Mouse (Mus musculus) myocyte (in vitro differentiated cells): ENCODE data around the gene Rnf157. TPM values are rescaled to one million over a fixed set of nuclear protein-coding genes. Genes with fewer than 3 reads are reported as not detected.

Experiments
- H3K27me3 ChIP-seq: one replicate; pipeline ENCODE4 v1.6.1; 2011; ENCODE audit not compliant: control insufficient read depth, insufficient read depth, insufficient read length
- H3K36me3 ChIP-seq: one replicate; pipeline ENCODE4 v1.6.1; 2011; ENCODE audit not compliant: control insufficient read depth, insufficient read depth
- H3K4me2 ChIP-seq: one replicate; pipeline ENCODE4 v1.6.1; 2011; ENCODE audit warnings: low read depth, control low read depth
- H3K4me3 ChIP-seq: one replicate; pipeline ENCODE4 v1.5.1; 2011; ENCODE audit warnings: mild to moderate bottlenecking, control low read depth, moderate library complexity
- H3K79me2 ChIP-seq: one replicate; pipeline ENCODE4 v1.6.1; 2011; ENCODE audit not compliant: control insufficient read depth, insufficient read depth
- H3ac ChIP-seq: one replicate; pipeline ENCODE4 v1.6.1; 2011; ENCODE audit not compliant: control insufficient read depth, insufficient read length
- CEBPB ChIP-seq: IDR thresholded peaks from 2 replicates; pipeline ENCODE4 v1.6.1; 2011; ENCODE audit warnings: mild to moderate bottlenecking, moderate library complexity; ENCODE audit not compliant: poor library complexity, insufficient read depth, severe bottlenecking
- E2F4 ChIP-seq: IDR thresholded peaks from one replicate; pipeline ENCODE4 v1.6.1; 2011; ENCODE audit warnings: mild to moderate bottlenecking, control low read depth, moderate library complexity; ENCODE audit not compliant: insufficient read depth
- MAX ChIP-seq: IDR thresholded peaks from one replicate; pipeline ENCODE4 v1.6.1; 2011; ENCODE audit warnings: low read depth, mild to moderate bottlenecking, control low read depth
- MYOD1 ChIP-seq, 3 experiments: IDR thresholded peaks; one replicate each; pipeline ENCODE4 v1.6.1; 2011; ENCODE audit warnings: control low read depth in 2 of 3, low read depth in 2 of 3, mild to moderate bottlenecking in 2 of 3, moderate library complexity in 1 of 3; ENCODE audit not compliant: insufficient read length in 2 of 3, control insufficient read depth in 1 of 3
- MYOG ChIP-seq, 3 experiments: IDR thresholded peaks; one replicate each; pipeline ENCODE4 v1.6.1; 2011; ENCODE audit warnings: control low read depth in 2 of 3, low read depth in 2 of 3, mild to moderate bottlenecking in 2 of 3; ENCODE audit not compliant: insufficient read length in 2 of 3, control insufficient read depth in 1 of 3, insufficient read depth in 1 of 3
- POLR2A ChIP-seq: IDR thresholded peaks from one replicate; pipeline ENCODE4 v1.6.1; 2011; ENCODE audit warnings: low read depth, mild to moderate bottlenecking, control low read depth, moderate library complexity; ENCODE audit not compliant: insufficient read length
- POLR2AphosphoS2 ChIP-seq: IDR thresholded peaks from one replicate; pipeline ENCODE4 v1.6.1; 2011; ENCODE audit warnings: low read depth, control low read depth; ENCODE audit not compliant: insufficient read length
- REST ChIP-seq: IDR thresholded peaks from one replicate; pipeline ENCODE4 v1.6.1; 2011; ENCODE audit warnings: mild to moderate bottlenecking, control low read depth, moderate library complexity; ENCODE audit not compliant: insufficient read depth, insufficient read length
- SRF ChIP-seq: IDR thresholded peaks from one replicate; pipeline ENCODE4 v1.6.1; 2011; ENCODE audit warnings: low read depth; ENCODE audit not compliant: control insufficient read depth, insufficient read length
- TCF12 ChIP-seq: IDR thresholded peaks from one replicate; pipeline ENCODE4 v1.6.1; 2011; ENCODE audit warnings: mild to moderate bottlenecking, control low read depth; ENCODE audit not compliant: poor library complexity, insufficient read depth, severe bottlenecking
- TCF3 ChIP-seq: IDR thresholded peaks from one replicate; pipeline ENCODE4 v1.6.1; 2011; ENCODE audit warnings: low read depth, control low read depth; ENCODE audit not compliant: insufficient read length
- USF1 ChIP-seq: IDR thresholded peaks from one replicate; pipeline ENCODE4 v1.6.1; 2011; ENCODE audit warnings: low read depth, mild to moderate bottlenecking, control low read depth, moderate library complexity
- polyA plus RNA-seq: library from polyadenylated mRNA; unstranded; fragments of >200 nt; fragmentation: generic; extraction: Trizol; gene quantifications from one replicate; pipeline ENCODE4 v1.2.1, GENCODE M21; 2012; ENCODE audit warnings: missing spikeins

Gene Rnf157
- polyA plus RNA-seq, 1 experiment: 15.2 TPM

DNA sequence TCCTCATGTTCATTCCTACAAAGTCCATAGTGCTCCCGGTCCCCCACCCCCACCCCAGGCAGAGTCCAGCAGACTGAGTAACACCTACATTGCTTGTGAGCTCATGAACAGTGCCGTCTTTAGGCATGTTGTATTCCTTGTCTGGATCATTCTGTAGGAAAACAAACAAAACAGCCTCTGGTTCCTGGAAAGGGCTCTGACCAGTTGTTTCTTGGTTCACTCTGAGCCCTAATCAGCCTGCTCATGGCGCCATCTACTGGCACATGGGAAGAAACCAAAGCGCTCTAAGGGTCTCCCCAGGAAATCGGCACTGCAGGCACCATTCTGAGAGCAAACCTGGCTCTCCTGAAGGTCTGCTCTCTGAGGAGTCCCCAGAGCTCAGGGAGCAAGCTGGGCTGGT is 118.5 kb downstream of the Rnf157 start:
- H3K36me3 ChIP-seq: peaks cover 5% of the 10 kb centered on the region
- no peaks in the 10 kb centered on the region for H3K27me3 ChIP-seq
- no peak overlapping the region for H3K4me3 ChIP-seq
- no peaks in the 10 kb centered on the region for H3K79me2 ChIP-seq
- H3ac ChIP-seq: no peak overlapping the region
- TF ChIP-seq MYOG (IDR thresholded peaks at IDR 0.05; ENCODE audit: control insufficient read depth in 1 of 3, insufficient read depth in 1 of 3, insufficient read length in 2 of 3, low read depth in 2 of 3): peak in 1 of 3 experiments; percentile 30
- no peak for TF ChIP-seq SRF
- H3K4me2 ChIP-seq: no peak overlapping the region

DNA sequence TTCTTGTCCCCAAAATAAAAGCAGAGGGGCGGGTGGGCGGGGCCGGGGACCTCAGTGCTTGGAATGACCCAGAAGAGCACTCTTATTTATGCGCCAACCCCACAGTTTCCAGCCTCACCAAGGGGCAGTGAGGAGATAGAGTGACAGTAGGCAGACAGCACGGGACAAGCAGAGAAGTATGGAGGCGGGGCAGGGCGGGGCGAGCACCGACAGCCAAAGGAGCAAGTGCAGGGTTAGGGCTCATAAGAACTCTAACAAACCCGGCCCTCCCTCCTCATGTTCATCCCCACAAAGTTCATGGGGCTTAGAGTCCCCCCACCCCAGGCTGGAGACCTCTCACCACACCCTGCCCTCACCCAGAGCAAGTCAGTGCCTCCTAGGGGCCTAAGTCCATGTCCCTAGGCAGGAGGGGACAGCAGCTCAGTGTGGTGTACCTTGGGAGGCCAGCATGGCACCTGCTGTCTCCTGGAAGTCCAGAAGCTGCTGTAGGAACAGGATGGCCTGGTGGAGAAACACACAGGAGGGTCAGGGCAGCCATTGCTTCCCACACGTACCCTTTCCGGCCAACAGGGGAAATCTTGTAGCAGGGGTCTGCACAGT is 119.2 kb downstream of the Rnf157 start:
- peak overlapping the region; percentile 18 for H3K4me2 ChIP-seq
- TF ChIP-seq E2F4 (no peak), USF1 (no peak), POLR2A (no peak), TCF3 (no peak), REST (no peak), TCF12 (no peak), MYOG (IDR thresholded peaks at IDR 0.05; ENCODE audit: control insufficient read depth in 1 of 3, insufficient read depth in 1 of 3, insufficient read length in 2 of 3, low read depth in 2 of 3) (no peak), CEBPB (no peak), MAX (no peak), MYOD1 (IDR thresholded peaks at IDR 0.05; ENCODE audit: control insufficient read depth in 1 of 3, insufficient read length in 2 of 3, low read depth in 2 of 3) (no peak), POLR2AphosphoS2 (no peak), SRF (no peak)
- H3ac ChIP-seq: no peak overlapping the region
- no peak overlapping the region for H3K4me3 ChIP-seq
- no peaks in the 10 kb centered on the region for H3K27me3 ChIP-seq
- peaks cover 5% of the 10 kb centered on the region for H3K36me3 ChIP-seq
- no peaks in the 10 kb centered on the region for H3K79me2 ChIP-seq

DNA sequence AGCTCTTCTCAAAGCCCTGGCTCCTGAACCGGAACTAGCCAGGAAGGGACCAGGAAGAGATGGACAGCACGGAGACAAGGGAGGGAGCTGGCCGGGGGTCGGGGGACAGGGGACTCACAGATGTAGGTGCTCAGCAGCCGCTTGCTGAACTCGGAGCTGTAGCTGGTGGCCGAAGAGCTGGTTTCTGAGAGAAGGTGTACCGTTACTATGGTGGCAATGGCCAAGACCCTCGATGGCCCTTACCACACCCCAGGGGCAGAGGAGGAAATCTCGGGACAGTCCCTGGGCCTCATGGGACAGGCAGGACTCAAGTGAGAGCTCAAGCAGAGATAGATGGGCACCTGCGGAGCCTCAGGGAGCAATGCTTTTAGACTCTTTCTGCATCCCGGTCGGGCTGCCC is 120.4 kb downstream of the Rnf157 start:
- Histone ChIP-seq H3K79me2 (no peaks in the 10 kb centered on the region), H3K36me3 (peaks cover 5% of the 10 kb centered on the region), H3K4me2 (no peak overlapping the region), H3K4me3 (no peak overlapping the region), H3ac (no peak overlapping the region), H3K27me3 (no peaks in the 10 kb centered on the region)
- TF ChIP-seq SRF (no peak), E2F4 (no peak)

DNA sequence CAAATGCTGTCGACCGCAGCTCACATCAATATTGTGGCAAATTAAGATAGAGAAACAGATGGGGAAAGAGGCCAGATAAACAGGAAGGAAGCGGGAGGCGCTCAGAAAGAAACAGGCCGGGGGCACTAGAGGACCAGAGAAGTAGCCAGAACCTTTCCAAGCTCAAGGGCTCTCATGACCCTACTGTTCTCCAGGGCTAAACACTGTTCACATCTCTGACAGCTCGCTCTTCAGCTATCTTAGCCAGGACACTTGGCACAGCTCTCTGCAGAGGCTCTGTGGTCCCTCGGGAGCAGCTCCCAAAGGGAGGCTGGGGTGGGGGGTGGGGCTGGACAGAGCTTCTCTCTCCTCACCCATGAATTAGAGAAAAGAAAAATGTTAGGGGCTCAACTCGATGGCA is 122.3 kb downstream of the Rnf157 start:
- peaks cover 5% of the 10 kb centered on the region for H3K36me3 ChIP-seq
- no peaks in the 10 kb centered on the region for H3K27me3 ChIP-seq
- TF ChIP-seq USF1 (no peak), TCF12 (no peak), E2F4 (no peak), MAX (no peak), POLR2A (no peak), MYOD1 (IDR thresholded peaks at IDR 0.05; ENCODE audit: control insufficient read depth in 1 of 3, insufficient read length in 2 of 3, low read depth in 2 of 3) (no peak), POLR2AphosphoS2 (no peak), TCF3 (no peak), MYOG (IDR thresholded peaks at IDR 0.05; ENCODE audit: control insufficient read depth in 1 of 3, insufficient read depth in 1 of 3, insufficient read length in 2 of 3, low read depth in 2 of 3) (no peak), CEBPB (no peak), REST (no peak), SRF (no peak)
- H3ac ChIP-seq: no peak overlapping the region
- no peak overlapping the region for H3K4me2 ChIP-seq
- H3K79me2 ChIP-seq: no peaks in the 10 kb centered on the region
- no peak overlapping the region for H3K4me3 ChIP-seq

DNA sequence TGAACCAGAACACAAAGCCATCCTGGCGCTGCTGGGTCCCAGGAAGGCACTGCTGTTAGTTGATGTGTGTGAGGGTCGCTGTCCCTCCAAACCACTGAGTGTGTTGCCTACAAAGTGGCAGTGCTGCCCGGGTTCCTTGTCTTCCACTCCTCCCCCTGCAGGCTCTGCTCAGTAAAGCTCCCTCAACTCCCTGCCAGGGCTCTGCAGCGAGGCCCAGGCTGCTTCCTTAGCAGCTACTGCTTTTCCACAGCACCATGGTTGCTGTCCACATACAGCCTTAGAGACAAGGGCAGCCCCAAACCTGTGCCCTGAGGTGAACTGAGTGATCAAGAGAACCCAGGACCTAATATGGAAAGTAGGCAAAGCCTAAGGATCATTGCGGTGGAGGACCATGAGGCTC is 125.5 kb downstream of the Rnf157 start:
- no peak overlapping the region for H3K4me3 ChIP-seq
- H3ac ChIP-seq: no peak overlapping the region
- peak overlapping the region; percentile 4 for H3K4me2 ChIP-seq
- peaks cover 5% of the 10 kb centered on the region for H3K36me3 ChIP-seq
- peaks cover 10% of the 10 kb centered on the region for H3K27me3 ChIP-seq
- no peaks in the 10 kb centered on the region for H3K79me2 ChIP-seq
- no peak for TF ChIP-seq E2F4
- no peak for TF ChIP-seq CEBPB
- no peak for TF ChIP-seq REST
- no peak for TF ChIP-seq SRF
- no peak for TF ChIP-seq MYOG (IDR thresholded peaks at IDR 0.05; ENCODE audit: control insufficient read depth in 1 of 3, insufficient read depth in 1 of 3, insufficient read length in 2 of 3, low read depth in 2 of 3)
- no peak for TF ChIP-seq TCF12
- TF ChIP-seq POLR2AphosphoS2: no peak
- no peak for TF ChIP-seq MYOD1 (IDR thresholded peaks at IDR 0.05; ENCODE audit: control insufficient read depth in 1 of 3, insufficient read length in 2 of 3, low read depth in 2 of 3)
- TF ChIP-seq TCF3: no peak
- TF ChIP-seq USF1: no peak
- TF ChIP-seq MAX: no peak
- no peak for TF ChIP-seq POLR2A

Other genes starting within 250 kb of the Rnf157 start
- gene Fbf1, start 244.9 kb downstream of the Rnf157 start, polyA plus RNA-seq: 41.7 TPM
- gene Ten1, start 214.2 kb downstream of the Rnf157 start, polyA plus RNA-seq: 61.4 TPM
- 36.4 TPM for gene Acox1, start 214.0 kb downstream of the Rnf157 start, polyA plus RNA-seq
- 0.14 TPM for gene Evpl, start 175.0 kb downstream of the Rnf157 start, polyA plus RNA-seq
- 83.0 TPM for gene Srp68, start 138.8 kb downstream of the Rnf157 start, polyA plus RNA-seq
- gene Galr2, start 132.1 kb downstream of the Rnf157 start, polyA plus RNA-seq: 1.5 TPM
- 55.0 TPM for gene Exoc7, start 105.8 kb downstream of the Rnf157 start, polyA plus RNA-seq
- 0.08 TPM for gene Foxj1, start 77.6 kb downstream of the Rnf157 start, polyA plus RNA-seq
- gene Ubald2, start 21.1 kb upstream of the Rnf157 start, polyA plus RNA-seq: 120 TPM
- gene Qrich2, start 53.2 kb upstream of the Rnf157 start, polyA plus RNA-seq: not detected
- 78.2 TPM for gene Prpsap1, start 81.2 kb upstream of the Rnf157 start, polyA plus RNA-seq
- gene Sphk1, start 117.9 kb upstream of the Rnf157 start, polyA plus RNA-seq: 24.5 TPM
- gene Ube2o, start 168.4 kb upstream of the Rnf157 start, polyA plus RNA-seq: 27.1 TPM
- gene Aanat, start 173.4 kb upstream of the Rnf157 start, polyA plus RNA-seq: not detected
- gene Rhbdf2, start 214.0 kb upstream of the Rnf157 start, polyA plus RNA-seq: 16.2 TPM
- gene Prcd, start 240.5 kb upstream of the Rnf157 start, polyA plus RNA-seq: 0.74 TPM
- gene Cygb, start 241.3 kb upstream of the Rnf157 start, polyA plus RNA-seq: 0.47 TPM